Mouse (Mus musculus): Measurements from ENCODE around the gene Yy1. TPM values are rescaled to one million over a fixed set of nuclear protein-coding genes. Genes with fewer than 3 reads are reported as not detected.

The Yy1 gene
- 88.8 TPM for total RNA-seq (2023)

DNA sequence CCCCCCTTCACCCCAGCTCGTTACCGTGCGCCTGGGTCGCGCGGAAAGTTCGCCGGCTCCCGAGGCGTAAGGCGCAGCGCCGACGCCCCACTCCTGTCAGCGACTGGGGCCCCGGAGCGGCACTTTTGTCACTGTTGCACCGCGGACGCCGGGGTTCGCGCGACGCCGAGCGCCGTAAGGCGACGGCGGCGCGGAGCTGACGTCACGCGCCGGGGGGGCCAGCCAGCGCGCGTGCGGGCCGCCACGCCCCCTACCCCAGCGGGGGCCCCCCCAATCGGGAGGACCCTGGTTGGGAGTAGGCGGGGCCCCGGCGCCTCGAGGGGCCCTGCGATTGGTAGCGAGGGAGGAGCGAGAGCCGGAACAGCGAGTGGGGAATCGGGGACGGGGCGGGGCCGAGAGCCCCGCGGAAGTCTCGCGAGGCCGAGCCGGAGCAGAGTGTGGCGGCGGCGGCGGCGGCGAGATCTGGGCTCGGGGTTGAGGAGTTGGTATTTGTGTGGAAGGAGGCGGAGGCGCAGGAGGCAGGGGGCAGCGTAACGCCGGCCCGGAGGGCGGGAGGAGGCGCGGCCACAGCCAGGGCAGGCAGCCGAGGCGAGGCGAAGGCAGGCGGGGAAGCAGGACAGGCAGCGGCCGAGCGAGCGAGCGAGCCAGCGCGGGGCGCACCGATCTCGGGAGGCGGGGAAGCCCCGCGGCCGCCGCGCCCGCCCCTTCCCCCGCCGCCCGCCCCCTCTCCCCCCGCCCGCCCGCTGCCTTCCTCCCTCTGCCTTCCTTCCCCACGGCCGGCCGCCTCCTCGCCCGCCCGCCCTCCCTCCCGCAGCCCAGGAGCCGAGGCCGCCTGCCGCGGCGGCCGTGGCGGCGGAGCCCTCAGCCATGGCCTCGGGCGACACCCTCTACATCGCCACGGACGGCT is at the start of gene Yy1:
Gene Yy1, plus strand, starts transcription at position 428 of the 907 bp plus-strand sequence.

DNA sequence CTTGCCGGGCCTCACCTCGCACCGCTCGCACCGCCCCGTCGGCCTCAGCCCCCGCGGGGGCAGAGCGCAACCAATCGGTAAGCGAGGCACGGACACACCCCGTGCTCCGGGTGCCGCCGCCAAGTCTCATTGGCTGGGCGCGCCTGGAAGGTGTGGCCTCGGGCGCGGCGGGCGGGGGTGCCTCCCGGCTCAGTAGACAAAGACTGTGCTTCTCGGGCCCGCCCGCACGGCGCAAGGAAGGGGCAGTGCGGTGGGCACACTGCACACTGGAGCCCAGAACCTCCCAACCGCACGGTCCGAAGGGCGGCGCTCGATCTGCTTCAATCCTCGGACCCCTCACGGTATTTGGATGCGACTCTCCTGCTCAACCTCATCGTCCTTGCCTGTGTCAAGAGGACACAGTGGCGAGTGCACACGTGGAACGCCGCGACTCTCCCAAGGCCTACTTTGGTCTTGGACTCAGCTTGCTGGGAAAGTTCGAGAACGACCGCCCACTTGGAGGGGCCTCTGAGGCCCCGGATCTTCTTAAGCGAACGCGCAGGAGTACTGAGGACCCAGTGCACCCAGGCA is 43.2 kb downstream of the Yy1 start, which contains the start of the genes Slc25a29 and Slc25a47:
Gene Slc25a29, minus strand, starts transcription at position 44 of the 570 bp plus-strand sequence.
Gene Slc25a47, plus strand, starts transcription at position 207 of the 570 bp plus-strand sequence.

Other genes with a start within 250 kb of the Yy1 start
- gene Evl, start 238.3 kb upstream of the Yy1 start, total RNA-seq (2023): 1,121 TPM
- not detected for gene Degs2, start 90.7 kb upstream of the Yy1 start, total RNA-seq (2023)
- gene Slc25a29, start 42.9 kb downstream of the Yy1 start, total RNA-seq (2023): 6.1 TPM
- 7.1 TPM for gene Slc25a47, start 43.1 kb downstream of the Yy1 start, total RNA-seq (2023)
- 7.3 TPM for gene Wdr25, start 100.7 kb downstream of the Yy1 start, total RNA-seq (2023)
- gene Wars, start 101.2 kb downstream of the Yy1 start, total RNA-seq (2023): 43.5 TPM

Measured in CD8-positive naive resting alpha-beta T cell, adult 57 days (primary cell).